ENCODE assay signal across 17 mouse cellular contexts in the genomic region with DNA sequence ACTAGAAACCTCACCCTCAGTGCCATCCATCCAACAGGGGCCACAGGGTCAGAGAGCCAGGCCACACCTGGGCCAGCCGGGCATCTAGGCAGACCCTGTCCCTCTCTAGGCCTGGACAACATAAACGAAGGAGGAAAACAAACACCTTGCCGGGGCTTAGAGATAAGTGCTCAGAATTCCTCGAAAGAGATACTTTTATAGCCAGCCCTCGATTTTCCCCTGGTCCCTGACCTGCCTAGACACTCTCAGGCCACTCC. TPM values are rescaled to one million over a fixed set of nuclear protein-coding genes. Genes with fewer than 3 reads are reported as not detected.
A peak's percentile ranks its signal among the peaks of the same experiment; 100 is the strongest.
DNase-seq lines count a peak whose midpoint lies in the region; ATAC-seq and TF ChIP-seq lines count a peak whose summit lies in the region.
"Had no signal": no experiment of that assay in that cellular context is flagged by ENCODE, and none has a peak within 500 bp of the region (broad histone marks: within the 10 kb centered on the region; RNA-seq: fewer than 3 reads in every experiment).

No protein-coding gene starts in this region.

- 29% methylated on average over 5 of the region's 5 CpGs for WGBS in forebrain, postnatal 0 days
- WGBS in midbrain, embryonic 10.5 days, result 47% methylated on average over 5 of the region's 5 CpGs
- 26% methylated on average over 5 of the region's 5 CpGs for WGBS in neural tube, embryonic 14.5 days

- no peak for ATAC-seq in forebrain, postnatal 0 days
- no peak for ATAC-seq in neural tube, embryonic 14.5 days (ENCODE audit: low read depth)
- no peak for ATAC-seq in monocyte, adult 5-6 weeks (replicated peaks; ENCODE audit: insufficient number of reproducible peaks, low FRiP score, low TSS enrichment, poor library complexity, severe bottlenecking)

- no peaks in the 10 kb centered on the region for H3K9me3 ChIP-seq in forebrain, postnatal 0 days (ENCODE audit: low read length)
- no peaks in the 10 kb centered on the region for H3K9me3 ChIP-seq in midbrain, embryonic 10.5 days (replicated peaks)
- no peaks in the 10 kb centered on the region for H3K9me3 ChIP-seq in neural tube, embryonic 14.5 days (ENCODE audit: control insufficient read depth, low read length)
- H3K9me3 ChIP-seq: heart, embryonic 10.5 days; lung, embryonic 15.5 days had no signal

- H3K27ac ChIP-seq in forebrain, postnatal 0 days (ENCODE audit: low read depth, low read length), result peak overlapping the region; percentile 97
- H3K27ac ChIP-seq in midbrain, embryonic 10.5 days (replicated peaks), result no peak overlapping the region; the same call in 1 of the 2 replicates
- H3K27ac ChIP-seq in neural tube, embryonic 14.5 days (ENCODE audit: low read depth, low read length), result no peak overlapping the region
- H3K27ac ChIP-seq: heart, embryonic 10.5 days; lung, embryonic 15.5 days had no signal

- peaks cover 44% of the 10 kb centered on the region for H3K4me1 ChIP-seq in forebrain, postnatal 0 days (ENCODE audit: insufficient read depth)
- H3K4me1 ChIP-seq in midbrain, embryonic 10.5 days, result peaks cover 93% of the 10 kb centered on the region
- peaks cover 74% of the 10 kb centered on the region for H3K4me1 ChIP-seq in neural tube, embryonic 14.5 days (ENCODE audit: control insufficient read depth, insufficient read depth, low read length)

- peak overlapping the region; percentile 91 for H3K4me2 ChIP-seq in forebrain, postnatal 0 days (ENCODE audit: low read depth)
- H3K4me2 ChIP-seq in neural tube, embryonic 14.5 days (ENCODE audit: low read depth, low read length), result peak overlapping the region; percentile 89
- H3K4me2 ChIP-seq: liver, embryonic 11.5 days; lung, embryonic 15.5 days had no signal

- TF ChIP-seq CTCF in forebrain, postnatal 0 days (IDR thresholded peaks at IDR 0.05; ENCODE audit: low read depth), result no peak

- DNase-seq in cerebellum, adult 9-10 months, result peak; percentile 52
- DNase-seq in cerebellum, postnatal 10 days, result no peak
- no peak for DNase-seq in forebrain, postnatal 0 days
- no peak for DNase-seq in midbrain, embryonic 10.5 days (ENCODE audit: low spot score)
- DNase-seq in right cerebral cortex, postnatal 4 days, result no peak
- no peak for DNase-seq in urinary bladder, postnatal 36 days (ENCODE audit: low spot score in 2 of 2)
- DNase-seq: gastrocnemius, postnatal 25 days; heart, postnatal 36 days; kidney, adult 11 months; kidney, postnatal 25 days; thymus, postnatal 14 days had no signal

- no peaks in the 10 kb centered on the region for H3K36me3 ChIP-seq in forebrain, postnatal 0 days (ENCODE audit: insufficient read depth)
- no peaks in the 10 kb centered on the region for H3K36me3 ChIP-seq in midbrain, embryonic 10.5 days
- no peaks in the 10 kb centered on the region for H3K36me3 ChIP-seq in neural tube, embryonic 14.5 days (ENCODE audit: control insufficient read depth, insufficient read depth, low read length)
- H3K36me3 ChIP-seq: heart, embryonic 10.5 days; lung, embryonic 15.5 days had no signal

- peak overlapping the region; percentile 77; the same call in 1 of the 2 replicates for H3K4me3 ChIP-seq in forebrain, postnatal 0 days (ENCODE audit: low read depth, low read length)
- peak overlapping the region; percentile 22; the same call in 1 of the 2 replicates for H3K4me3 ChIP-seq in midbrain, embryonic 10.5 days
- peak overlapping the region; percentile 90; the same call in 1 of the 2 replicates for H3K4me3 ChIP-seq in neural tube, embryonic 14.5 days (ENCODE audit: low read depth, low read length)
- H3K4me3 ChIP-seq: heart, embryonic 10.5 days; lung, embryonic 15.5 days had no signal

- H3K9ac ChIP-seq in forebrain, postnatal 0 days, result peak overlapping the region; percentile 95
- 0 out of 2 replicates have a peak overlapping the region, but pooled peaks have one; percentile 17 for H3K9ac ChIP-seq in neural tube, embryonic 14.5 days (replicated peaks; ENCODE audit: low read depth, low read length)
- H3K9ac ChIP-seq: lung, embryonic 15.5 days had no signal

- no peaks in the 10 kb centered on the region for H3K27me3 ChIP-seq in forebrain, postnatal 0 days (ENCODE audit: insufficient read depth, low read length)
- H3K27me3 ChIP-seq in midbrain, embryonic 10.5 days (ENCODE audit: low read depth, poor library complexity, severe bottlenecking), result peaks cover 99% of the 10 kb centered on the region
- H3K27me3 ChIP-seq in neural tube, embryonic 14.5 days (ENCODE audit: control insufficient read depth, insufficient read depth, low read length), result 0 out of 2 replicates have a peak, but pooled peaks cover 3% of the 10 kb centered on the region

RNA-seq across cellular contexts. Expression of gene Srcin1, which starts 4.0 kb away (rescaled TPM):
- 50.1 and 70.7 TPM in 2 replicates for total RNA-seq in forebrain, postnatal 0 days (2014; rRNA removed)
- polyA plus RNA-seq in forebrain, postnatal 0 days (2015; fragmentation: Nextera tagmentation; extraction: Ambion mirVana), result 8.9 and 12.0 TPM in 2 replicates
- polyA plus RNA-seq in midbrain, embryonic 10.5 days (2016; fragmentation: Nextera tagmentation; extraction: Ambion mirVana), result 0.89 and 1.6 TPM in 2 replicates
- polyA plus RNA-seq in neural tube, embryonic 14.5 days (2014; fragmentation: Nextera tagmentation; extraction: Ambion mirVana), result 7.6 and 8.1 TPM in 2 replicates
- 0.10 to 0.58 TPM (median 0.21 TPM) in 3 replicates for total RNA-seq in monocyte, adult 5-6 weeks (2017)
- total RNA-seq: megakaryocyte, adult 5-6 weeks had no signal

RNA-seq across cellular contexts. Expression of gene Epop, which starts 57.5 kb away (rescaled TPM):
- total RNA-seq in forebrain, postnatal 0 days (2014; rRNA removed), result 5.0 and 6.8 TPM in 2 replicates
- polyA plus RNA-seq in forebrain, postnatal 0 days (2015; fragmentation: Nextera tagmentation; extraction: Ambion mirVana), result 3.6 and 4.1 TPM in 2 replicates
- polyA plus RNA-seq in midbrain, embryonic 10.5 days (2016; fragmentation: Nextera tagmentation; extraction: Ambion mirVana), result 10.4 and 13.3 TPM in 2 replicates
- 1.5 and 2.4 TPM in 2 replicates for polyA plus RNA-seq in neural tube, embryonic 14.5 days (2014; fragmentation: Nextera tagmentation; extraction: Ambion mirVana)
- total RNA-seq in monocyte, adult 5-6 weeks (2017), result 0.75 to 1.8 TPM (median 0.95 TPM) in 3 replicates

Comparison
In these comparisons a context has a peak if more than half of its experiments do, and no peak if none do; other contexts are left out.
1. H3K4me3 ChIP-seq: peak in every context shown above with its lines; median percentile 90 in neural tube, embryonic 14.5 days; 77 in forebrain, postnatal 0 days; 22 in midbrain, embryonic 10.5 days.